Mouse (Mus musculus): ENCODE measurements around the gene Schip1. TPM values are rescaled to one million over a fixed set of nuclear protein-coding genes. Genes with fewer than 3 reads are reported as not detected.

Gene Schip1
- polyA plus RNA-seq, 1 experiment from 2014 or later, result 152 TPM

GRCm38 (mm10) chr3:68368029-68368428, 303.4 kb downstream of the Schip1 start:
- Histone ChIP-seq H3K9ac (no peak overlapping the region), H3K4me3 (no peak overlapping the region), H3K27me3 (no peaks in the 10 kb centered on the region), H3K27ac (no peak overlapping the region), H3K9me3 (no peaks in the 10 kb centered on the region), H3K4me2 (no peak overlapping the region), H3K4me1 (replicated peaks) (no peaks in the 10 kb centered on the region), H3K36me3 (no peaks in the 10 kb centered on the region)
- no peak for ATAC-seq (ENCODE audit: low FRiP score)

- no peak overlapping the region for H3K4me2 ChIP-seq
- WGBS, result 83% methylated on average over 1 of the region's 1 CpGs
- H3K4me3 ChIP-seq, result no peak overlapping the region
- H3K9ac ChIP-seq, result no peak overlapping the region
- no peaks in the 10 kb centered on the region for H3K27me3 ChIP-seq
- H3K27ac ChIP-seq, result no peak overlapping the region
- no peak for ATAC-seq (ENCODE audit: low FRiP score)
- peaks cover 13% of the 10 kb centered on the region; the same call in 1 of the 2 replicates for H3K4me1 ChIP-seq (replicated peaks)
- H3K36me3 ChIP-seq, result no peaks in the 10 kb centered on the region
- no peaks in the 10 kb centered on the region for H3K9me3 ChIP-seq
Measured at GRCm38 (mm10) chr3:68372925-68373324, 308.3 kb downstream of the Schip1 start.

GRCm38 (mm10) chr3:68375100-68375508, 310.5 kb downstream of the Schip1 start:
- H3K9me3 ChIP-seq, result no peaks in the 10 kb centered on the region
- H3K4me1 ChIP-seq (replicated peaks), result peaks cover 13% of the 10 kb centered on the region; the same call in 1 of the 2 replicates
- H3K36me3 ChIP-seq, result no peaks in the 10 kb centered on the region
- no peak overlapping the region for H3K27ac ChIP-seq
- whole genome bisulfite sequencing, result 49% methylated on average over 10 of the region's 10 CpGs
- no peaks in the 10 kb centered on the region for H3K27me3 ChIP-seq
- no peak overlapping the region for H3K4me2 ChIP-seq
- ATAC-seq (ENCODE audit: low FRiP score), result no peak
- H3K4me3 ChIP-seq, result no peak overlapping the region
- H3K9ac ChIP-seq, result no peak overlapping the region; the same call in 1 of the 2 replicates

- no peak for ATAC-seq (ENCODE audit: low FRiP score)
- Histone ChIP-seq H3K27ac (no peak overlapping the region), H3K4me3 (no peak overlapping the region), H3K4me1 (replicated peaks) (peaks cover 13% of the 10 kb centered on the region; the same call in 1 of the 2 replicates), H3K9ac (no peak overlapping the region), H3K9me3 (no peaks in the 10 kb centered on the region), H3K27me3 (no peaks in the 10 kb centered on the region), H3K4me2 (no peak overlapping the region), H3K36me3 (no peaks in the 10 kb centered on the region)
- WGBS, result 71% methylated on average over 7 of the region's 7 CpGs
Measured at GRCm38 (mm10) chr3:68377452-68378198, 313.0 kb downstream of the Schip1 start.

GRCm38 (mm10) chr3:68378799-68379198, 314.2 kb downstream of the Schip1 start:
- H3K27me3 ChIP-seq, result no peaks in the 10 kb centered on the region
- no peaks in the 10 kb centered on the region for H3K36me3 ChIP-seq
- no peak overlapping the region for H3K4me3 ChIP-seq
- peaks cover 16% of the 10 kb centered on the region for H3K4me1 ChIP-seq (replicated peaks)
- WGBS, result 76% methylated on average over 2 of the region's 2 CpGs
- no peak overlapping the region for H3K9ac ChIP-seq
- no peak for ATAC-seq (ENCODE audit: low FRiP score)
- H3K9me3 ChIP-seq, result no peaks in the 10 kb centered on the region
- H3K4me2 ChIP-seq, result no peak overlapping the region
- H3K27ac ChIP-seq, result no peak overlapping the region

GRCm38 (mm10) chr3:68379242-68379641, 314.6 kb downstream of the Schip1 start:
- H3K4me3 ChIP-seq, result no peak overlapping the region
- H3K4me1 ChIP-seq (replicated peaks), result peaks cover 17% of the 10 kb centered on the region
- no peak overlapping the region for H3K9ac ChIP-seq
- H3K27me3 ChIP-seq, result no peaks in the 10 kb centered on the region
- no peaks in the 10 kb centered on the region for H3K36me3 ChIP-seq
- WGBS, result 56% methylated on average over 7 of the region's 7 CpGs
- H3K27ac ChIP-seq, result no peak overlapping the region
- H3K4me2 ChIP-seq, result no peak overlapping the region
- ATAC-seq (ENCODE audit: low FRiP score), result no peak
- H3K9me3 ChIP-seq, result no peaks in the 10 kb centered on the region

GRCm38 (mm10) chr3:68383672-68384071, 319.1 kb downstream of the Schip1 start:
- no peak for ATAC-seq (ENCODE audit: low FRiP score)
- Histone ChIP-seq H3K9ac (no peak overlapping the region), H3K4me1 (replicated peaks) (peaks cover 3% of the 10 kb centered on the region; the same call in 1 of the 2 replicates), H3K36me3 (no peaks in the 10 kb centered on the region), H3K9me3 (no peaks in the 10 kb centered on the region), H3K27ac (no peak overlapping the region), H3K4me2 (no peak overlapping the region), H3K4me3 (no peak overlapping the region), H3K27me3 (no peaks in the 10 kb centered on the region)

- H3K27me3 ChIP-seq, result no peaks in the 10 kb centered on the region
- no peaks in the 10 kb centered on the region for H3K36me3 ChIP-seq
- no peak overlapping the region for H3K4me3 ChIP-seq
- ATAC-seq (ENCODE audit: low FRiP score), result no peak
- H3K4me2 ChIP-seq, result no peak overlapping the region
- no peak overlapping the region for H3K27ac ChIP-seq
- peaks cover 3% of the 10 kb centered on the region; the same call in 1 of the 2 replicates for H3K4me1 ChIP-seq (replicated peaks)
- H3K9ac ChIP-seq, result no peak overlapping the region
- 81% methylated on average over 3 of the region's 3 CpGs for WGBS
- H3K9me3 ChIP-seq, result no peaks in the 10 kb centered on the region
Measured at GRCm38 (mm10) chr3:68385544-68385943, 320.9 kb downstream of the Schip1 start.

GRCm38 (mm10) chr3:68388023-68388422, 323.4 kb downstream of the Schip1 start:
- no peak overlapping the region for H3K9ac ChIP-seq
- 92% methylated on average over 3 of the region's 3 CpGs for WGBS
- no peak overlapping the region for H3K27ac ChIP-seq
- ATAC-seq (ENCODE audit: low FRiP score), result no peak
- no peak overlapping the region for H3K4me2 ChIP-seq
- no peaks in the 10 kb centered on the region for H3K27me3 ChIP-seq
- H3K4me3 ChIP-seq, result no peak overlapping the region
- H3K9me3 ChIP-seq, result no peaks in the 10 kb centered on the region
- peaks cover 3% of the 10 kb centered on the region; the same call in 1 of the 2 replicates for H3K4me1 ChIP-seq (replicated peaks)
- H3K36me3 ChIP-seq, result no peaks in the 10 kb centered on the region

GRCm38 (mm10) chr3:68393578-68393977, 329.0 kb downstream of the Schip1 start:
- Histone ChIP-seq H3K9ac (no peak overlapping the region), H3K9me3 (no peaks in the 10 kb centered on the region), H3K4me2 (no peak overlapping the region), H3K4me3 (no peak overlapping the region), H3K4me1 (replicated peaks) (no peaks in the 10 kb centered on the region), H3K27ac (no peak overlapping the region), H3K36me3 (no peaks in the 10 kb centered on the region), H3K27me3 (no peaks in the 10 kb centered on the region)
- no peak for ATAC-seq (ENCODE audit: low FRiP score)
- 71% methylated on average over 2 of the region's 2 CpGs for WGBS

GRCm38 (mm10) chr3:68398691-68399090, 334.1 kb downstream of the Schip1 start:
- Histone ChIP-seq H3K4me3 (no peak overlapping the region), H3K36me3 (no peaks in the 10 kb centered on the region), H3K9ac (no peak overlapping the region), H3K27me3 (no peaks in the 10 kb centered on the region), H3K27ac (no peak overlapping the region), H3K9me3 (no peaks in the 10 kb centered on the region), H3K4me1 (replicated peaks) (peaks cover 9% of the 10 kb centered on the region), H3K4me2 (no peak overlapping the region)
- 74% methylated on average over 3 of the region's 3 CpGs for WGBS
- ATAC-seq (ENCODE audit: low FRiP score), result no peak

- Histone ChIP-seq H3K27ac (no peak overlapping the region), H3K4me2 (no peak overlapping the region), H3K9me3 (no peaks in the 10 kb centered on the region), H3K4me3 (no peak overlapping the region), H3K27me3 (no peaks in the 10 kb centered on the region), H3K9ac (no peak overlapping the region), H3K36me3 (no peaks in the 10 kb centered on the region), H3K4me1 (replicated peaks) (peaks cover 15% of the 10 kb centered on the region)
- 59% methylated on average over 7 of the region's 7 CpGs for WGBS
- ATAC-seq (ENCODE audit: low FRiP score), result no peak
Measured at GRCm38 (mm10) chr3:68400121-68400520, 335.5 kb downstream of the Schip1 start.

- 53% methylated on average over 4 of the region's 4 CpGs for WGBS
- H3K4me2 ChIP-seq, result no peak overlapping the region
- H3K4me3 ChIP-seq, result no peak overlapping the region
- no peak overlapping the region for H3K9ac ChIP-seq
- H3K36me3 ChIP-seq, result no peaks in the 10 kb centered on the region
- peaks cover 35% of the 10 kb centered on the region for H3K4me1 ChIP-seq (replicated peaks)
- H3K27me3 ChIP-seq, result no peaks in the 10 kb centered on the region
- no peak for ATAC-seq (ENCODE audit: low FRiP score)
- H3K27ac ChIP-seq, result peak overlapping the region; percentile 76
- H3K9me3 ChIP-seq, result no peaks in the 10 kb centered on the region
Measured at GRCm38 (mm10) chr3:68403343-68403742, 338.7 kb downstream of the Schip1 start.
